Mouse (Mus musculus): Measurements from ENCODE around the gene Rere. TPM values are rescaled to one million over a fixed set of nuclear protein-coding genes. Genes with fewer than 3 reads are reported as not detected.

The Rere gene
- 20.0 and 22.2 TPM in 2 replicates for polyA plus RNA-seq (2015; fragmentation: Nextera tagmentation; extraction: Ambion mirVana)

DNA sequence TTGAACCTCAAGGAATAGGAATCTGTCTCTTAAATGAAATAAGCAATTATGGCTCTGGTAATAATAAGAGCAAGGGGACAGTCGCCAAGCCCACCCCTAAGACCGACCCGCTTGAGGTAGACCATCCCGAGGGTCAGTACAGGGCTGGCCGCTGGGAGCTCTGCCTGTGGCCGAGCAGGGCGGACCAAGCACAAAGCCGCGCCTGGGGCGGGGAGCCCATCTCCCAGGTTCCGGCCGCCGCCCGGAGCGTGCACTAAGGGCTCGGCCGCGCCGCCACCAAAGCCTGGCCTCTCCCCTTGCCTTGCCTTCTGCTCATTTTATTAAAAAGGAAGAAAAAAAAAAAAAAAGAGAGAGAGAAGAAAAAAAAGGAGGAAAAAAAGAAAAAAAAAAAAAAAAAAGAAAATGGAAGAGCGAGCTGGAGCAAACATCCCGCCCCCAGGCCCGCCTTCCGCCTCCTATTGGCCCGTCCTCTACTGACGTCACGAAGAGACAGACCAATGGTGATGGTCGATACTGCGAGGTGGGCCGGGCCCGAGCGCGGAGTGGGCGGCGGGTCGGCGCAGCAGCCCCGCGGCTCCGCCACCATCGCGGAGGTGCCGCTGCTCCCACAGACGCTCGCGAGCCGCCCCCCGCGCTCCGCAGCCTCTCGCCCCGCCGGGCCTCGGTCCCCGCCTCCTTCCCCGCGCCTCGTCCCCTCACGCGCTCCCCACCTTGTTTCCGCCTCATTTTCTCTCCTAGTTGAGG lies at the start of gene Rere:
TSS of gene Rere (plus strand) at position 629 of the 744 bp plus-strand sequence.
- Histone ChIP-seq H3K4me1 (ENCODE audit: control insufficient read depth, insufficient read depth, low read length) (peaks cover 12% of the 10 kb centered on the region), H3K27me3 (replicated peaks; ENCODE audit: control insufficient read depth, insufficient read depth, low read length) (no peaks in the 10 kb centered on the region), H3K4me2 (ENCODE audit: low read depth, low read length) (peak within 1 kb of the TSS; percentile 66), H3K9me3 (ENCODE audit: control insufficient read depth, low read length) (no peaks in the 10 kb centered on the region), H3K9ac (ENCODE audit: low read depth, low read length) (peak within 1 kb of the TSS; percentile 99), H3K36me3 (ENCODE audit: control insufficient read depth, insufficient read depth, low read length) (no peaks in the 10 kb centered on the region), H3K4me3 (ENCODE audit: low read length) (peak within 1 kb of the TSS; percentile 97), H3K27ac (ENCODE audit: low read length) (peak within 1 kb of the TSS; percentile 99)
- WGBS = under 1% methylated on average over 60 of the region's 60 CpGs
- ATAC-seq = peak; percentile 99

DNA sequence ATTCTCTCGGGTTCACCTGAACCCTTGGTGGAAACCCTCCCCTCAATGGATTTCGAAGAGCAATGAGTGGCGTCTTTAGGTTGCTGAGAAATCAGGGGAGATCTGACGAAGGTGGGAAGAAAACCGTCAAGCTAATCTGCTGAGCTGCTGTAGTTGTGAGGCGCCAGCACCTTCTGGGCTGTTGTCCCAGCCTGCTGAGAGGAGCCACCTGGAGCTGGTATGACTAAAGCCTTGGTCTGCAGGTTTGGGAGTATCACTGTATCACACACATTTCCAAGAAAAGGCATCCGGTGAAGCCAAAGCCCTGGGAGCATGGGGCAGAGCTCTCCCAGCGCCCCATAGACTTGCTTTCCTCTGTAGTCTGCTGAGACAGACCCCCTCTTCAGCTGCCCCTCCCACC lies 49.6 kb upstream of the Rere start:
- Histone ChIP-seq H3K4me1 (ENCODE audit: control insufficient read depth, insufficient read depth, low read length) (peaks cover 7% of the 10 kb centered on the region), H3K27ac (ENCODE audit: low read length) (no peak overlapping the region), H3K36me3 (ENCODE audit: control insufficient read depth, insufficient read depth, low read length) (no peaks in the 10 kb centered on the region), H3K4me2 (ENCODE audit: low read depth, low read length) (no peak overlapping the region), H3K4me3 (ENCODE audit: low read length) (no peak overlapping the region), H3K9me3 (ENCODE audit: control insufficient read depth, low read length) (no peaks in the 10 kb centered on the region), H3K9ac (ENCODE audit: low read depth, low read length) (no peak overlapping the region), H3K27me3 (replicated peaks; ENCODE audit: control insufficient read depth, insufficient read depth, low read length) (no peaks in the 10 kb centered on the region)
- ATAC-seq = no peak
- WGBS = 55% methylated on average over 8 of the region's 8 CpGs

DNA sequence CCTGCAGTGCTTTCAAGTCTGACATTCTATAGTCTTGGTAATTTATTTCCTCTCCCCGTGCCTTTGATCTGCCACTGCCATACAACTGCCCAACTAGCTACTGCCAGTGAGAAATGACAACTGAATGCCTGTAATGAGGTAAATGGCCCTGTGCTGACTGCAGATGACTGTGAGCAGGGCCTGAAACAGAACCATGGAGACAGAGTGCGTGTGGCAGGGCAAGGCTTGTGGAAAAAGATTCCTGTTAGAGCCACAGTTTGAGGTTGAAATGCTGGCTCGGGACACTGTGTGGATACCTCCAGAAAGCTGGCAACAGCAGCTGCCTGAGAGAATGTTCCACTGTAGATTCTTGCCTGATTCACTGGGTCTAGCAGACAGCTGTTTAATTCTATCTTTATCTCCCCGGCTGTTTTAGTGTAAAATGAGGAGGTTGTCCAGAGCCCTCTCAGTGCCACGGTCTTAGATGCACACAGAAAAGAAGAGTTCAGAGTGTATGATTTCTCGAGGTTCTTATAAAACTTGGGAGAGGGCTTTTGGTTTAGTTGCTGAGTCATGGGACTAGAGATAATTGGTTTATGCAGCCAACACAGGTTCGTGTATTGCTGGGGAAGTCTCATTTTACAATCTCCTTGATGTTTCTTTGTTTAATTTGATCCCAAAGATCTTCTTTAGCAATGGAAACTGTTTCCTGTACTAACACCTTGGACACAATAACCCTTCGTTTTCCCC lies 46.7 kb upstream of the Rere start:
- no peak overlapping the region for H3K4me3 ChIP-seq (ENCODE audit: low read length)
- H3K9ac ChIP-seq (ENCODE audit: low read depth, low read length) = no peak overlapping the region
- peaks cover 18% of the 10 kb centered on the region for H3K4me1 ChIP-seq (ENCODE audit: control insufficient read depth, insufficient read depth, low read length)
- ATAC-seq = no peak
- WGBS = 49% methylated on average over 8 of the region's 8 CpGs
- no peak overlapping the region for H3K4me2 ChIP-seq (ENCODE audit: low read depth, low read length)
- H3K27ac ChIP-seq (ENCODE audit: low read length) = 0 out of 2 replicates have a peak overlapping the region, but pooled peaks have one; percentile 6
- H3K36me3 ChIP-seq (ENCODE audit: control insufficient read depth, insufficient read depth, low read length) = peaks cover 4% of the 10 kb centered on the region; the same call in 1 of the 2 replicates
- H3K9me3 ChIP-seq (ENCODE audit: control insufficient read depth, low read length) = no peaks in the 10 kb centered on the region
- no peaks in the 10 kb centered on the region for H3K27me3 ChIP-seq (replicated peaks; ENCODE audit: control insufficient read depth, insufficient read depth, low read length)

DNA sequence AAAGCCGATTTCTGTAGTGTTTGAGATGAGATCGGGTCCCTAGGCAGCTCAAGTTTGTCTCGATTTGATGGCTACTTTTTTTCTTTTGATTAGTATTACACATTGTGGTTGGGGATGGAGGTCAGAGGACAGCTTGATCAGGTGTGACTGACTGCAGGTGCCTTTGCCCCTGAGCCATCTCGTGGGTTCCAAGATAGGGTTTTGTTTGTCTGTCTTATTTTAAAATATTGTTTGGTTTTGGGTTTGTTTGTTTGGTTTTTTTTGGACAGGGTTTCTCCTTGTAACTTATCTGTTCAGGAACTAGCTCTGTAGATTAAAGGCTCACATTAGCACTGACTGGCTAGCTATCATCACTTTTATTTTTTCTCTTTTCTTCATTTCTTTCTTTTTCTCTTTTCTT lies 45.9 kb upstream of the Rere start:
- H3K4me3 ChIP-seq (ENCODE audit: low read length) = no peak overlapping the region
- H3K4me2 ChIP-seq (ENCODE audit: low read depth, low read length) = no peak overlapping the region
- H3K27me3 ChIP-seq (replicated peaks; ENCODE audit: control insufficient read depth, insufficient read depth, low read length) = no peaks in the 10 kb centered on the region
- no peak overlapping the region for H3K27ac ChIP-seq (ENCODE audit: low read length)
- no peak for ATAC-seq
- peaks cover 17% of the 10 kb centered on the region for H3K4me1 ChIP-seq (ENCODE audit: control insufficient read depth, insufficient read depth, low read length)
- H3K36me3 ChIP-seq (ENCODE audit: control insufficient read depth, insufficient read depth, low read length) = peaks cover 4% of the 10 kb centered on the region; the same call in 1 of the 2 replicates
- 88% methylated on average over 4 of the region's 4 CpGs for WGBS
- no peak overlapping the region for H3K9ac ChIP-seq (ENCODE audit: low read depth, low read length)
- H3K9me3 ChIP-seq (ENCODE audit: control insufficient read depth, low read length) = no peaks in the 10 kb centered on the region

DNA sequence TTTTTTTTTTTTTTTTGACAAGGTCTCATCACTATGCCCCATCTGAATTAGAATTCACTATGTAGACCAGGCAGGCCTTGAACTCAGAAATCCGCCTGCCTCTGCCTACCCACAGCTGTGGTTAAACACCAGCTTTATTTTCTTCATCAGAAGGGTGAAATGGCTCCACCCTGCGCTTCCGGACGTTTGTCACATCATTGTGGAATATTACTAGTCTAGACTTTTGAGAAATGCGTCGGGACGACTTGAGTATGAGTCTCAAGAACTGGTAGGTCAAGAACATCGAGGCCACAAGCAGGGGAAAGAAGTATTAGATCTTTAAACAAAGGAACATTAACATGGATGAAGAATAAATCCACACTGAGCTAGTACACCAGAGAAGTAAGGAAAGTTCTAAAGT lies 45.4 kb upstream of the Rere start:
- WGBS = 71% methylated on average over 8 of the region's 8 CpGs
- Histone ChIP-seq H3K9me3 (ENCODE audit: control insufficient read depth, low read length) (no peaks in the 10 kb centered on the region), H3K27ac (ENCODE audit: low read length) (peak overlapping the region; percentile 97), H3K9ac (ENCODE audit: low read depth, low read length) (peak overlapping the region; percentile 83), H3K27me3 (replicated peaks; ENCODE audit: control insufficient read depth, insufficient read depth, low read length) (no peaks in the 10 kb centered on the region), H3K4me2 (ENCODE audit: low read depth, low read length) (peak overlapping the region; percentile 53), H3K4me3 (ENCODE audit: low read length) (peak overlapping the region; percentile 88), H3K36me3 (ENCODE audit: control insufficient read depth, insufficient read depth, low read length) (peaks cover 5% of the 10 kb centered on the region; the same call in 1 of the 2 replicates), H3K4me1 (ENCODE audit: control insufficient read depth, insufficient read depth, low read length) (peaks cover 16% of the 10 kb centered on the region)
- no peak for ATAC-seq

DNA sequence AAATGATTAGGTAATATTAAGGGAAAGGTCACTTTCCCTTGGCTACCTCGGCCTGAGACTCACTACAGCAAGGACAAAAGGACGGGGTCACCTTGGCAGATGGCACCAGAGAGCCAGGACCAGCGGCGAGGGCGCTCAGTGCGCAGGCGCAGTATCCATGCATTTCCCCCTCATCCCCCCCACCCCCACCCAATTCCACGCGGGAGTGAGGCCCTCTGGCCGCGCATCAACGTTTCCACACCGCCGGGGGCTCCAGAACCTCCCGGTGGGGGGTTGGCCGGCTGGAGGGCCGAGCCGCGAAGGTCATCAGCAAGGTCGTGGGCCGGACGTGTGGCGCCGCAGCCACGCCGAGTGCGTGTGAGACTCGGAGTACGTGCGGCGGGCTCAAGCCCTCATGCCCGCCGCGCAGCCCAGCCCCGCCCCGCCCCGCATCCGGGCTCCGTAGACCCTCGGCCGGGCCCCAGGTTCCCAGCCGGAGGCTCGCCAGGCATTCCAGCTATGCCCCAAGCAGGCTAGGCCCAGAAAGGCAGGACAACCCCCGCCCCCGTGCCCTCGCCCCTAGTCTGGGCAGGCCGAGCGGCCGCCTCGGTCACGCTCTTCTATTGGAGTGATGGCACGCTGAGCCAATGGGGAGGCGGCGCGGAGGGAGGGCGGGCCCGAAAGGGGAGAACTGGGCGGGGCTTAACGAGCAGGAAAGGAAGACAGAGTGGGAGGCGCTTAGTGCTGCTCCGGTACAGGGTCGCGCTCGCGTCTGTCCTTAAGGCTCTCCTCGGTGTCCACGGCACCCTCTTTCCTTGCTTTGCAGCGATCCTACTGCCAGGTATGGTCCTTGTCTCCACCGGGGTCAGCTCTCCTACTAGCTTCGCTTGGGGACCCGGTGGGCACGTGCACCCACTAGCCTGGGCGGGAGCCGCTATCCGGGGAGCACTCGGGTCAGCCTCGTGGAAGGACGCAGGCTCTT lies 44.6 kb upstream of the Rere start, which contains the start of gene Eno1:
TSS of gene Eno1 (plus strand) at position 201 of the 961 bp plus-strand sequence.
- under 1% methylated on average over 74 of the region's 78 CpGs for WGBS
- peaks cover 24% of the 10 kb centered on the region for H3K4me1 ChIP-seq (ENCODE audit: control insufficient read depth, insufficient read depth, low read length)
- H3K9ac ChIP-seq (ENCODE audit: low read depth, low read length) = peak within 1 kb of the TSS; percentile 89

DNA sequence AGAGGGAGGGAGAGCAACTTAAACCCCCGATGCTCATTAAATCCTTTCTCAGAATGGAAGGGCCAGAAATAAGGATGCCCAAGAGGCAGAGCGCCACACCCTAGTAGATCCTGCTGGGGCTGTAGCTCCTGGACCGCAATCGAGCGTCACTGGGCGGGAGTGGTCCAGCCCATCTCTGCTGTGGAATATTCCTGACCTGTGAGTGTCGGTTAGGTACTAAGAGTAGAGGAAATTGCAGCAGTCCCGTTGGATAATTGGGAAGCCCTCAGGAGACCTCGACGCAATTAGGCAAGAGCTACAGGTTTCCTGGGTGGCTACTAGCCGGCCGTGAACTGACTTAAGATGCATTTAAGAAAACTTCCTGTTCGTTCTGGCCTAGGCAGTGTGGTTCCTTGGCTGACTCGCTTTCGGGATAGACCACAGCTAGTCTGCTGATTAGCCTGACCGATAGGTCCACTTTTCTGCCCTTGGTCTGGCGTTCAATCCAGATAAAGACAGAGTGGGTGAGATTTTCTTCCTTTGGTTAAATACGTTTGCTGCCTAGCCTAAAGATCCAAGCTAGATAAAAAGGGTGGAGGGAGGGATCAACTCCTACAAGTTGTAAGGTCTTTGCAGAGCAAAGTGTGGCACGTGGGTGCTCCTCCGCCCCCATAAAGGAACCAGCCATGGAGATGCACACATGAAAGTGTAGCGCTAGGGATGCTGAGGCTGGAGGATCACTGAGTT lies 43.6 kb upstream of the Rere start:
- no peaks in the 10 kb centered on the region for H3K27me3 ChIP-seq (replicated peaks; ENCODE audit: control insufficient read depth, insufficient read depth, low read length)
- peak; percentile 25; the same call in 1 of the 2 replicates for ATAC-seq
- H3K9ac ChIP-seq (ENCODE audit: low read depth, low read length) = peak overlapping the region; percentile 89
- peak overlapping the region; percentile 97 for H3K27ac ChIP-seq (ENCODE audit: low read length)
- peaks cover 24% of the 10 kb centered on the region for H3K4me1 ChIP-seq (ENCODE audit: control insufficient read depth, insufficient read depth, low read length)
- peak overlapping the region; percentile 88 for H3K4me3 ChIP-seq (ENCODE audit: low read length)
- peak overlapping the region; percentile 74 for H3K4me2 ChIP-seq (ENCODE audit: low read depth, low read length)
- peaks cover 17% of the 10 kb centered on the region for H3K36me3 ChIP-seq (ENCODE audit: control insufficient read depth, insufficient read depth, low read length)
- no peaks in the 10 kb centered on the region for H3K9me3 ChIP-seq (ENCODE audit: control insufficient read depth, low read length)
- WGBS = under 1% methylated on average over 21 of the region's 21 CpGs

More for the DNA sequence above, 44.6 kb upstream of the Rere start, which contains the start of gene Eno1:
- H3K27ac ChIP-seq (ENCODE audit: low read length) = peak within 1 kb of the TSS; percentile 97
- peaks cover 10% of the 10 kb centered on the region for H3K36me3 ChIP-seq (ENCODE audit: control insufficient read depth, insufficient read depth, low read length)
- peak within 1 kb of the TSS; percentile 88 for H3K4me3 ChIP-seq (ENCODE audit: low read length)
- ATAC-seq = peak; percentile 97
- no peaks in the 10 kb centered on the region for H3K27me3 ChIP-seq (replicated peaks; ENCODE audit: control insufficient read depth, insufficient read depth, low read length)
- peak within 1 kb of the TSS; percentile 74 for H3K4me2 ChIP-seq (ENCODE audit: low read depth, low read length)
- H3K9me3 ChIP-seq (ENCODE audit: control insufficient read depth, low read length) = no peaks in the 10 kb centered on the region

DNA sequence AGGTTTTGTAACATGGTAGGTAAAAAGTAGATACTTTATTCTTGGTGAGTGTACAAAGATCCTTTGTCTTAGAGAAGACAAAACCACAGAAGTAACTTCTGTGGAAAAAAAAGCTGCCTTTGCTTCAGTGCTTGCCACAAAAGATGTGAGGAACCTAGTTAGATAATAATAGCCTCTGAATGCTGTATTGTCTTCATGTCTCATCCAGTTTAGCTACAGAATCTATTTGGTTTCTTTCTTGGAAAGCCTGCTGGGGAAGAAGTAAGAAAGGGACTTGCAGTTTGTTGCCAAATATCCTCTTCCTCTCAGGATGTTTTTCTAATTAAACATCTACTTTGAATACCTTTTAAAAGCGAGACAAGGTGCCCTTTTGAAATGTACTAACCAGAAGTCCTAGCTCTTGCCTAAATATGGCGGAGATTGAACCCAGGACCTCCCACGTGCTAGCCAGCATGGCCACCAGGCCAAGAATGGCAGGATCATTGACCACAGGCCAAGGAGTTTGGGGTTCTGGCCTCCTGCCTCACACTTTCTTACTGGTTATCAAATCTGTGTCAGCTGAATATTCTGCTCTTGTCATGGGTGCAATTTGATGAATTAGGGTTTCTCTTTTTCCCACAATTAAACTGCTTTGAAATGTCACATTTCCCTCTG lies 42.9 kb upstream of the Rere start:
- ATAC-seq = no peak
- Histone ChIP-seq H3K9me3 (ENCODE audit: control insufficient read depth, low read length) (no peaks in the 10 kb centered on the region), H3K27ac (ENCODE audit: low read length) (peak overlapping the region; percentile 97), H3K36me3 (ENCODE audit: control insufficient read depth, insufficient read depth, low read length) (peaks cover 21% of the 10 kb centered on the region), H3K27me3 (replicated peaks; ENCODE audit: control insufficient read depth, insufficient read depth, low read length) (no peaks in the 10 kb centered on the region), H3K4me2 (ENCODE audit: low read depth, low read length) (peak overlapping the region; percentile 74), H3K4me1 (ENCODE audit: control insufficient read depth, insufficient read depth, low read length) (peaks cover 24% of the 10 kb centered on the region), H3K9ac (ENCODE audit: low read depth, low read length) (peak overlapping the region; percentile 89), H3K4me3 (ENCODE audit: low read length) (peak overlapping the region; percentile 88)
- WGBS = 7% methylated on average over 3 of the region's 3 CpGs

All from intestine, embryonic 16.5 days (tissue).